Mouse (Mus musculus) midbrain, postnatal 0 days (tissue): Measurements from ENCODE around the gene Mphosph9. TPM values are rescaled to one million over a fixed set of nuclear protein-coding genes. Genes with fewer than 3 reads are reported as not detected.

Experiments used
- ATAC-seq: fragments of 200-750 bp; cut with Nextera tagmentation; 2 replicates; pipeline ENCODE4 v1.8.0; 2017; ENCODE audit warnings: moderate number of reproducible peaks, mild to moderate bottlenecking, moderate TSS enrichment, moderate library complexity; ENCODE audit not compliant: low FRiP score
- DNase-seq: peaks from one replicate; pipeline ENCODE4 v3.0.0-alpha.2; 2015; ENCODE audit warnings: low spot score
- H3K27ac ChIP-seq: fragments of 300-500 bp; sonication (generic); 2 replicates; pipeline ENCODE4 v1.5.1; 2014; ENCODE audit warnings: low read depth, mild to moderate bottlenecking, low read length, mixed read lengths
- H3K27me3 ChIP-seq: fragments of 300-500 bp; sonication (generic); 2 replicates; pipeline ENCODE4 v1.6.1; 2014; ENCODE audit warnings: low read length, control low read depth, mixed read lengths; ENCODE audit not compliant: insufficient read depth
- H3K36me3 ChIP-seq: fragments of 300-500 bp; sonication (generic); 2 replicates; pipeline ENCODE4 v1.6.1; 2014; ENCODE audit warnings: low read length, control low read depth, mixed read lengths; ENCODE audit not compliant: insufficient read depth
- H3K4me1 ChIP-seq: fragments of 300-500 bp; sonication (generic); 2 replicates; pipeline ENCODE4 v1.6.1; 2014; ENCODE audit warnings: mild to moderate bottlenecking, control low read depth, antibody characterized with exemption, low read length, mixed read lengths; ENCODE audit not compliant: insufficient read depth
- H3K4me2 ChIP-seq: fragments of 300-500 bp; sonication (generic); 2 replicates; pipeline ENCODE4 v1.6.1; 2014; ENCODE audit warnings: low read depth, mild to moderate bottlenecking, low read length, mixed read lengths; ENCODE audit not compliant: poor library complexity, severe bottlenecking
- H3K4me3 ChIP-seq: fragments of 300-500 bp; sonication (generic); 2 replicates; pipeline ENCODE4 v1.5.1; 2014; ENCODE audit warnings: low read depth, mild to moderate bottlenecking, low read length, moderate library complexity
- H3K9ac ChIP-seq: fragments of 300-500 bp; sonication (generic); replicated peaks from 2 replicates; pipeline ENCODE4 v1.6.1; 2014; ENCODE audit warnings: mild to moderate bottlenecking, low read length, moderate library complexity, mixed read lengths; ENCODE audit not compliant: poor library complexity, severe bottlenecking
- H3K9me3 ChIP-seq: fragments of 300-500 bp; sonication (generic); 2 replicates; pipeline ENCODE4 v1.6.1; 2016; ENCODE audit warnings: low read length, control low read depth
- CTCF ChIP-seq: IDR thresholded peaks from 2 replicates; pipeline ENCODE4 v1.5.1; 2016; ENCODE audit warnings: antibody characterized with exemption, mild to moderate bottlenecking
- WGBS: fragments of 180-500 bp; shearing (Covaris S2); extraction: QIAGEN DNeasy Blood & Tissue Kit; methylation state at CpG from one replicate; pipeline ENCODE4 v1.1.7; 2014; 5-methylcytosine and 5-hydroxymethylcytosine counted together
- polyA plus RNA-seq: library from polyadenylated mRNA; unstranded; fragments of >200 nt; fragmentation: Nextera tagmentation; extraction: Ambion mirVana; gene quantifications from 2 replicates; pipeline ENCODE4 v1.2.1, GENCODE M21; 2015
- total RNA-seq: library from RNA; depleted of rRNA; stranded (reverse); fragments of >200 nt; gene quantifications from 2 replicates; pipeline ENCODE4 v1.2.3, GENCODE M21; 2014

Mphosph9 gene
- total and polyA plus RNA-seq, 2 experiments from 2014 or later = 9.6 to 19.0 TPM

DNA sequence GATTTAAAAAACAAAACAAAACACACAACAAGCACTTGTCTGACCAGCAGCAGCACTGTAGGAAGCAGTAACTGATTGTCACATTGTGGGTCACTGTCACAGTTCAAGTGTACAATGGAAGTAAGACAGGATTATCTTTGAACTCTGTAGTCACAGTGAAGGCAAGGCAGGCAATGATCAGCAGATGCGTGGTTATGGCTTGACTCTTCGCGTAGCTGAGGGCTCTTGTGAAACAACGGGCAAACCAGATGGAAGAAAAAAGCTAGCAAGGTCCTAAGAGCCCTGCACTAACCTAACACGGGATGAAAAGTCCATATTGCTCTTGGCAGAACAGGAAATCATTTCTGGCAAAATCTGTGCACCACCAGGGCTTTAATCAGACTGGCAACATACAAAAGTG lies 76.7 kb downstream of the Mphosph9 start:
- Histone ChIP-seq H3K9me3 (no peaks in the 10 kb centered on the region), H3K4me1 (peaks cover 16% of the 10 kb centered on the region), H3K4me2 (no peak overlapping the region), H3K27ac (no peak overlapping the region), H3K27me3 (no peaks in the 10 kb centered on the region), H3K36me3 (peaks cover 2% of the 10 kb centered on the region; the same call in 1 of the 2 replicates), H3K4me3 (no peak overlapping the region), H3K9ac (no peak overlapping the region)
- no peak for DNase-seq
- ATAC-seq = no peak
- 78% methylated on average over 5 of the region's 5 CpGs for WGBS
- TF ChIP-seq CTCF = no peak

DNA sequence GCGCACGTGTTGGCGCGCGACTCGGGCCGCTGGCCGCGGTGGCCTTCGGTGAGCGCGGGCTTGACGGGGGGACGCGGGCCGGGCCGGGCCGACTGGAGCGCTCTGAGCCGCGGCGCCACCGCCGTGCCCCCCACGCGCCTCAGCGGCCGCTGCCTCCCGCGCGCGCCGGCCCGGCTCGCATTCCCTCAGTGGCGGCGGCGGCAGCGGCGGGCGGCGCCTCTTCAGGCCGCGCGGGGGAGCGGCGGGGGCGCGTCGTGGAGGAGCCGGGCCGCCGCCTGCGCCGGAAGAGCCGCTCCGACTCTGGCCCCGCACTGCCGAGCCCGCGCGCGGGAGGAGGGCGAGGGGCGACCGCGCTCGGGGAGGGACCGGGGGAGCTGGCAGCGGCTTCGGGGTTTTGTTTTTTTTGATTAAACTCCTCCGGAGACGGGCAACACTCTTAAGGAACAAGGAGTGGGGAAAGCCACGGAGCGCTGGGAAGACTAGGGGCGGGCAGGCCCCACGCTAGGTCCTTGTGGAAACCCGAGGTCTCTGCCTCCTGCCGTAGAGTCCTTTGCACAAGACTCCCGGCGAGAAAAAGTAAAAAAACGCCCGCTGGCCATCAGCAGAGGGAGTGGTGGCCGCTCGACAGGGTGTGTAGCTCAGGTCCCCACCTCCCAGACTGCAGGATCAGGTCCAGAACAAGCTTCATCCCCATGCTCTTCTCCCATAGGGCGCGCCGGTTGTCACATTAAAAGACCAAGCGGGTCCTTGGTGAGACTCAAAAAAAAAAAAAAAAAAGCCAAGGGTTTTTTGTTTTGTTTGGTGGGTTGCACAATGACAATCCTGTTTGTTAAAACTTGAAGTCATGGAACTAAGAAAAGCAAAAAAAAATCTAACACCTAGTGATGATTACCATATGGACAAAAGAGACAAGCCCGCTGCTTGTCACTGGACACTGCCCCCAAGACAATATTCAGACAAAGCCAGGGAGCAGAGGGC lies 77.9 kb downstream of the Mphosph9 start, which contains the start of gene Pitpnm2:
Gene Pitpnm2, minus strand, starts transcription at position 147 of the 978 bp plus-strand sequence.
- DNase-seq (peak; percentile 60), ATAC-seq (peak; percentile 83)
- peak within 1 kb of the TSS; percentile 67 for H3K27ac ChIP-seq
- no peak for TF ChIP-seq CTCF
- H3K9ac ChIP-seq = peak within 1 kb of the TSS; percentile 86
- no peaks in the 10 kb centered on the region for H3K27me3 ChIP-seq
- no peaks in the 10 kb centered on the region for H3K9me3 ChIP-seq
- H3K4me2 ChIP-seq = peak within 1 kb of the TSS; percentile 93
- H3K36me3 ChIP-seq = no peaks in the 10 kb centered on the region
- H3K4me1 ChIP-seq = peaks cover 16% of the 10 kb centered on the region
- H3K4me3 ChIP-seq = peak within 1 kb of the TSS; percentile 72
- under 1% methylated on average over 38 of the region's 90 CpGs for whole genome bisulfite sequencing

DNA sequence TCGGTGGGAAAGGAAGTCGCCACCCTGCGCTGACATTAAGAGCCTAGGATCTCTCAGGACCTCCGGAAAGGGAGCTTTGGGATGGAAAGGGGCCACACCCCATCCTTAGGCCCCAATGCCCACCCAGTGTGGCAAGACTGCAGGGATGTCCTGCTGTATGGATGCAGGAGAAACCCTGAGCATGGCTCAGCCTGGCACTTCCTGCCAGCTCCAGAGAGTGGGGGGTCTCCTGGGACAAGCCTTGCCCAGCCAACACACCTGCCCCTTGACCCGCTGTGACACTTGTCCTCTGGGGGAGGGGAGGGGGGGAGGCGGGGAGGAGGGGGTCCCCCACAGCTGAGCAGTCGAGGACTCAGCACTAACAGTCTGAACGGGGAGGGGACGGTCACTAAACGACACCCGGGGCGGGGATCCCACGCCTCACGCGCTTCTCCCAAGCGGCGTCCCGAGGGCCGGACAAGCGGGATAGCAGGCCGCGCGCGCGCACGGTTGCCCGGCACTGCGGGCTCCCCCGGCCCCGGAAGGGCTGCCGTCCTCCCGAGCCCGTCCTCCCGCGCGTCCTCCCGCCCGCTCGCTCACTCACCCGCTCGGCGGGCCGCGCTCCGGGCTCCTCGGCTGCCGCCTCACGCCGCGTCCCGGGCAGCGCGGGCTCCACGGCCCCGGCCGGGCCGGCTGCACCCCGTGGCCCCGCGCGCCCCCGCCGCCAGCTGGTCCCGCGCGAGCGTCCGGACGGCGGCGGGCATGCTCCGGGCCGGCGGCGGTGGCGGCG lies 78.7 kb downstream of the Mphosph9 start:
- H3K27me3 ChIP-seq = no peaks in the 10 kb centered on the region
- peak overlapping the region; percentile 72 for H3K4me3 ChIP-seq
- peak; percentile 40 for DNase-seq
- peaks cover 16% of the 10 kb centered on the region for H3K4me1 ChIP-seq
- TF ChIP-seq CTCF = no peak
- peaks cover 8% of the 10 kb centered on the region; the same call in 1 of the 2 replicates for H3K36me3 ChIP-seq
- H3K4me2 ChIP-seq = peak overlapping the region; percentile 93
- H3K27ac ChIP-seq = peak overlapping the region; percentile 67
- WGBS = under 1% methylated on average over 45 of the region's 77 CpGs
- peak overlapping the region; percentile 86 for H3K9ac ChIP-seq
- peak; percentile 70 for ATAC-seq
- H3K9me3 ChIP-seq = no peaks in the 10 kb centered on the region

DNA sequence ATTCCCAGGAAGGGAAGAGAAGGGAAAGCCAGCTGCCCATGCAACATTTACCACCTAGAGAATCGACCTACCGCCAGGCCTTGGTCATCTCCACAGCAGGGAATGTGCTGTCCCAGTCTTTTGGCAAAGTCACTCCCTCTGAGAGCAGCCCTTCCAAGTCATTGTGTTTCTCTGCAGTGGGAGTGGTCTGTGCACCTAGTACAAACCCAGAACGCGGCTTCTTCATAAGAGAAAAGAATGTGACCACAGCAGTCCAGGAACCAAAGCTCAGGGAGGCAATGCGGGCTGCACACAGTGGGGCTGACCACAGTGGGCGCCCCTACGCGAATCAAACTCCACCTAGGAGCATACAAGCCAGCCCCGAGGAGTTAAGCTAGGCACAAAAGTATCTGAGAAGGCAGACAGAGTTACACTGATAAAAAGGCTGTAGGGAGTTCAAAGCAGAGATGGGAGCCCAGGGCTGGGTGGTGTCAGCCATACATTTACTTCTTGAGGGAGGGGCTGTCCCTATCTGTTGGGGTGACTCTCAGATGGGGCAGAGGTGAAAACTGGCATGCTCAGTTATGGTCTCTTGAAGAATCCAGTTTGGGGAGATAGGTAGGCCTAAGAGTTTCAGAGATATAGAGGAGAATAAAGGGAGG lies 79.7 kb downstream of the Mphosph9 start:
- Histone ChIP-seq H3K27ac (no peak overlapping the region), H3K36me3 (peaks cover 8% of the 10 kb centered on the region; the same call in 1 of the 2 replicates), H3K27me3 (no peaks in the 10 kb centered on the region), H3K4me3 (peak overlapping the region; percentile 72), H3K9ac (peak overlapping the region; percentile 86; the same call in 1 of the 2 replicates), H3K4me1 (peaks cover 16% of the 10 kb centered on the region), H3K9me3 (no peaks in the 10 kb centered on the region), H3K4me2 (peak overlapping the region; percentile 93)
- no peak for DNase-seq
- TF ChIP-seq CTCF = no peak
- WGBS = 25% methylated on average over 9 of the region's 9 CpGs
- no peak for ATAC-seq

DNA sequence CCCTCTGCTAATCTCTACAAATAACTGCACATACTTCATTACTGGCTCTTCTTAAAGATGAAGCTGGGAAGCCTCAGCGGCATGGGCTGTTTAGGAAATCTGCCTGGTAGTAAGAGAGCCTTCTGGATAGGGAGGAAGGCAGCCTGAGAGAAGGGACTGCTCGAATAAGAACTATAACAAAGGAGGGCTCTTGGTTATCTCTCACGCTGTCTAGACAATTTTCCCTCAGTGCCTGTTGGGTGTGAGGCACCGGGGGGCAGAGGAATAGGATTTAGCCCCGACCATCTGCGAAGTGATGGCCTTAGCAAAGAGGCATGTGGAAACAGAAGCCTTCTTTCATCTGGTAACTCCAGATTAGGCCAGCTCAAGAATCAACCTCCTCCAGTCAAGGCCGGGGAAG lies 80.5 kb downstream of the Mphosph9 start:
- no peak overlapping the region for H3K27ac ChIP-seq
- 24% methylated on average over 7 of the region's 7 CpGs for WGBS
- H3K9ac ChIP-seq = no peak overlapping the region
- peaks cover 16% of the 10 kb centered on the region for H3K4me1 ChIP-seq
- H3K4me3 ChIP-seq = no peak overlapping the region
- H3K4me2 ChIP-seq = peak overlapping the region; percentile 93
- H3K27me3 ChIP-seq = no peaks in the 10 kb centered on the region
- DNase-seq (no peak), ATAC-seq (no peak)
- no peaks in the 10 kb centered on the region for H3K9me3 ChIP-seq
- H3K36me3 ChIP-seq = peaks cover 8% of the 10 kb centered on the region; the same call in 1 of the 2 replicates
- TF ChIP-seq CTCF = no peak
